Mouse (Mus musculus): ENCODE measurements around the gene Lin7a.

Lin7a gene

GRCm38 (mm10) chr10:107251801-107252502, 19.5 kb upstream of the Lin7a start:
- DNase-seq (ENCODE audit: low read depth), result no peak

DNA sequence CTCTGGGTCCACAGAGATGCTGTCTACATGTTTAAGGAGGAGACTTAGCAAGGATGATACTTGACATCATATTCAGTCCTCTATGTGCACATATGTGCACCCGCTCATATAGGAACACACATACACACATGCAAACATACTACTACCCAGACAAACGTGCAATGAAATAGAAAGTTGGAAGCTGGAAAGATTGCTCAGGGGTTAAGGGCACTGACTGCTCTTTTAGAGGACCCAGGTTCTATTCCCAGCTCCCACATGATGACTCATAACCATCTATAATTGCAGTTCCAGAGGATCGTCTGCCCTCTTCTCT, 19.0 kb upstream of the Lin7a start:
- DNase-seq (ENCODE audit: low read depth), result no peak

GRCm38 (mm10) chr10:107253191-107253965, 18.1 kb upstream of the Lin7a start:
- no peak for DNase-seq (ENCODE audit: low read depth)

DNA sequence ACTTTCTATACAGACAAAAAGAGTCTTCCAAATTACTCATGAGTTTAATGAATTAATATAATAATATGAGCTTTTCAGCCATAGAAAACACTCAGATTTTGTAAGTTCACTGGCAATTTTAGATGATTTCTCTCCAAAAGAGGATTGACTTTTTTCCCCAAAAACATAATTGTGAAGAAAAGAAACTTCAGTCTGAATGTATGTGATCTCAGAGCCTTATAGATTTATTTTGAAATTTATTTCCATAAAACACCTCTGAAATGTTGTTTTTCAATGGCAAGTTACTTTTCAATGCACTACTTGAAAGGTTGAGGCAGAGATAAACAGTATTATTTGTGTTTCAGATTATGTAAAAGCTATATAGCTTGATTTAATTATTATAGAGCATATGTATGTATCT, 16.8 kb upstream of the Lin7a start:
- DNase-seq (ENCODE audit: low read depth), result no peak

- no peak for DNase-seq (ENCODE audit: low read depth)
Observed at GRCm38 (mm10) chr10:107255351-107256050, 16.0 kb upstream of the Lin7a start.

DNA sequence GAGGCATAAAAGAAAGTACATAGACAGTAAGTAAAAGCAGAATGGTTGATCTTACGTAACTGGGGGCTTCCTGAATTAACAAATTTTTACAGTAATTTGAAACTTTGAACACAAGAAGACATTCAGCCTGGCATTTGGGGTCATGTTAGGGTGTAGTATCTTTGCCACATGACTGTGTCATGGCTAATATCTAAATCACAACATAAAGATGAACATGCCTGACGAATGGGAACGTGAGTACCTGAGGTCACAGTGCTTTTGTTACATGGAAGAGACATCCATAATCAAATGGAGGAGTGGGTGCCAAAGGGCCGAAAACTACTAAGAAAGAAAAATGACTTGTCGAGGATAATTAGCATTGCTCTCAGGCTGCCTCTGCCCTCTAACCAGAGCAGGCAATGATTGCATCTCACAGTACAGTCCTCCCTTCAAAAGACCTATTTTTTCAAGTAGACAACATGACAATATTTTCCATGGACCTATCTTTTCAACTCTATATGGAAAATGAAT, 15.0 kb upstream of the Lin7a start:
- DNase-seq (ENCODE audit: low read depth), result no peak

DNA sequence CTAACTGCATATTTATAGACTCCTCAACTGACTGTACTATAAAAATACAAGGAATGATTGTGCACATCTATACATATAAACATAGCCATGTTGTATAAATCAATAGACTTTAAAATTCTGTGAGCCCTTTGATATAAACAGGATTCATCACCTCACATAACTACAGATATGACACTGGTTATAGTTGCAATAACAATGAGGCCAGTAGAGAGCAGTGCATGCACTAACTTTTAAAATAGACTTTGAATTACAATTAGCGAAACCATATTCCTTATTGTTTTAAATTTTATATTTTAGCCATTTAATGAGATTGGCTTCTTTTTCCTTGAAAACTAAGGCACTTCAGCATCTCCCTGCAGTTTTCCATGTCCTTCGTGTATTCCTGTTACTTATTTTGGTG, 11.1 kb upstream of the Lin7a start:
- DNase-seq (ENCODE audit: low read depth), result no peak

DNA sequence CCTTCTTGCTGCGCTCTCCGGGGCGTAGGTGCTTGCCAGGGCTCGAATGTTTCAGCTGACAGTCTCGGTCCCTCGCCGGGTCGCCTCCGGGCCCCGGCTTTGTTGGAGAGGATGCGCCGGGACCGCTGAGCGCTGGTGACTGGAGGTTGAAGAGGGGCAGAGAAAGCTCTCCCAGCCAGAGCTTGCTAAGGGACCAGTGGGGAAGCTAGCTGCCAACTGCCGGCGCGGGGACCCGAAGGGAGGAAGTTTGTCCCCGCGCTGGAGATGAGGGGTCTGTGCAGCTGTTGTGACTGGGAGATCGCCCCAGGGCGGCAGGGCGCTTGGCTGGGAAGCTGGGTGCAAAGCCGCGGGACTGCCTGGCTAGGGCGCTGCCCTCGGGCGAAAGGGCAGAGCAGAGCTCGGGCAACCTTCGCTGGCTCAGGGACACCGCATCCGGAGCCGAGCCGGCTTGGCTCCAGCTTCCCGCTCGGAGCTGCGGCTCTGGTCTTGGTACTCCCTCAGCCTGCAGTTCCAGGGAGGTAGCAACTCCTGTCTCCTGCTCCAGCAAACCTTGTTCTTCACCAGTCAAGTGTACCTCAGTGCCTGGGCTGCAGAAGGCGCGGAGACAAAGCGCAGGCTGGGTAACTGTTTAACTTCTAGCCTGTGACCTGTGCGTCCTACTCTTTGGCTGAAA, 781 bp downstream of the Lin7a start:
- no peak for DNase-seq (ENCODE audit: low read depth)

- no peak for DNase-seq (ENCODE audit: low read depth)
Observed at GRCm38 (mm10) chr10:107272804-107273145, 1.3 kb downstream of the Lin7a start.

DNA sequence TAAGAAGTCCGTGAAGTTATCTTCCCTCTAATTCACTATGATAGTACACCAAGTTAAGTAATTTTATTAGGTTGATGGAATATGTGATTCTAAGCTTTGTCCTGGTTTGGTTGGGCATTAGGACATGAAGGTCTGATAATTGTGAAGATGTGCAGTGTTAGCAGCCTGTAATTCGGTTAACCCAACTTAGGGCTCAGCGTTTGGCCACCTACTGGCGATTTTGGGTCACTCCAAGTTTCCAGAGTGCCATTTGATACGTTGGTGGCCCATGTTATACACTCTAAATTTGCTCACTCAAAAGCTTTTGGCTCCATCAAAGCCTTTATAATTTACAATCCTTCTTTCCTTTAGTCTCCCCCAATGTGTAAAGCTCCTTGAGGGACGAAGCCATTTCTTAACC, 2.4 kb downstream of the Lin7a start:
- no peak for DNase-seq (ENCODE audit: low read depth)

GRCm38 (mm10) chr10:107274785-107275184, 3.3 kb downstream of the Lin7a start:
- peak; percentile 1 for DNase-seq (ENCODE audit: low read depth)

- no peak for DNase-seq (ENCODE audit: low read depth)
Observed at GRCm38 (mm10) chr10:107276647-107277046, 5.2 kb downstream of the Lin7a start.

DNA sequence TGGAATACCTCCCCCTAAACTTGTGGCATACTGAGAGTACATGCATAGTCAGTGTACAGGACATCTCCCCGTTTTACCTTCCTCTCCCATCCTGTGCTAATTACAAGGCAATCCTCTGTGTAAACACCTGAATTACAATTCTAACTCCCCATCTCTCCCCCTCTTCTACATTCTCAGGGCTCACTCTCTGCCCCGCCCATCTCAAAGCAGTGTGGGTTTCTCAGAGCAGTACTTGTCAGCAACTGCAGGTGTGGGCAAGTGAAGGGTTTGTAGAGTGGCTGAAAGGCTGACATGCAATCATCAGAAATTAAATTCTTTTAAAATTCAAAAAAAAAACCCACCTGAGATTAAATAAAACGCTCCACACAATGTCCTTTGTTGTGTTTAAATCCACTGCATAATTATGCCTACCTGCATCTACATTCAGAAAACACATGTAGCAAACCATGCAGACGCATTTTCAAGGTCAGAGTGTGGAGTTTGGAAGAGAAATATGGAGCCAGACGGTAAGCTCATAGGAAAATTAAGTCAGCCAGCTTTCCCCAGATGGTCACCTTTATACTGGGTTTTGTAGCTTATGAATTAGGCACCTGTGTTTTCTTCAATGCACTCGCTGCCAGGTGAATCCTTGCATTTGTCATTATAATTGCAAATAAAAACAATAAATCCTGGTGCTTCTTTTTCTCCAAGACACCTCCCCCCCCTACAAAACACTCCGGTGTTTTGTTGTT, 22.6 kb downstream of the Lin7a start:
- no peak for DNase-seq (ENCODE audit: low read depth)

DNA sequence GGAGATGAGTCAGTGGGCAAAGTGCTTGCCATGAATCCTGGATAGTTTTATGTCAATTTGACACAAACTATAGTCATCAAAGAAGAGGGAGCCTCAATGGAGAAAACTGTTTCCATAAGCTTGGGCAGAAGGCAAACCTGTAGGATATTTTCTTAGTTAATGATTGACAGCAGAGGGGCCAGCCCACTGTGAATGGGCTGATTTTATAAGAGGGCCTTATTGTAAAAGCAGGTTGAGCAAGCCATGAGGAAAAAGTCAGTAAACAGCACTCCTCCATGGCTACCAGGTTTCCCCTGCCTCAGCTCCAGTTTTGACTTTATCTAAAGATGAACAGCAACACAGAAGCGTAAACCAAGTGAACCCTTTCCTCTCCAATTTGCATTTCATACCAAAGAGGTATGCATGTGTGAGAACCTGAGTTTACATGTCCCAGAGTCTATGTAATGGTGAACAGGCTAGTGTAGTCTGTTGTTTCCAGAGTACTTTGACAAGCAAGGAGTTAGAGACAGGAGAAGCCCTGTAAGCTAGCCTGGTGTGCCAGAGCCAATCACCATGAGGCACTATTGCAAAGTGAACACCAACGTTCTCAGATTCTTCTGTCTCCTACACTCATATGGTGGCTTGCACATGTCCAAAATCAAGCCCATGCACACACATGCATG, 29.2 kb downstream of the Lin7a start:
- DNase-seq (ENCODE audit: low read depth), result no peak

GRCm38 (mm10) chr10:107310964-107311490, 39.5 kb downstream of the Lin7a start:
- DNase-seq (ENCODE audit: low read depth), result no peak

DNA sequence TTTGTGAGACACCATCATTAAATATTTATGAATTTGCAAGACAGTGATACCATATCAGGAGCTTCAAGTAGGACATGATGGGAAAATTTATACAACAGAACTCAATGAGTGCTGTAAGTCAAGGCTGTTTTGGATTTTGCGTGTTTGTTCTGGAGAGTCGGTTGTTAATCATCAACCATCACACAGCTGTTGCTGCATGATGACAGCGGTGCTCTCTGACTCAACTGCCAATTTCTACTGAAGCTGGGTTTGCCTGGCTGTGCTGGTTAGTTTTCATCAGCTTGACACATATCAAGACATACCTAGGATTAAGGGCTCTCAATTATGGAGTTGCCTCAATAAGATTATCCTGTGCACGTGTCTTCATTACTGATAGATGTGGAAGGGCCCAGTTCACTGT, 41.1 kb downstream of the Lin7a start:
- no peak for DNase-seq (ENCODE audit: low read depth)

DNA sequence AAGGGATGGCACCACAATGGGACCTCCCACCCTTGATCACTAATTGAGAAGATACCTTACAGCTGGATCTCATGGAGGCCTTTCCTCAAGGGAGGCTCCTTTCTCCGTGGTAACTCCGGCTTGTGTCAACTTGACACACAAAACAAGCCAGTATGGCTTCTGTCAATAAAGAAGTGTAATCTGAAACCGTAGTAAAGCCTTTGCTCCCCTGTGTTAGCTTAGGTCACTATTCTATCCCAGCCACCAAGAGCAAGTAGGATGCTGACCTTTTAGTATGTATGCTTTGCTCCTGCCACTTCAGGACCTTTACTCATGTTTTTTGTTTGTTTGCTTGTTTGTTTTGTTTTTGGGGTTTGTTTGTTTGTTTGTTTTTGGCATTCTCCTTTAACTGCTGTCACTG, 41.9 kb downstream of the Lin7a start:
- no peak for DNase-seq (ENCODE audit: low read depth)

DNA sequence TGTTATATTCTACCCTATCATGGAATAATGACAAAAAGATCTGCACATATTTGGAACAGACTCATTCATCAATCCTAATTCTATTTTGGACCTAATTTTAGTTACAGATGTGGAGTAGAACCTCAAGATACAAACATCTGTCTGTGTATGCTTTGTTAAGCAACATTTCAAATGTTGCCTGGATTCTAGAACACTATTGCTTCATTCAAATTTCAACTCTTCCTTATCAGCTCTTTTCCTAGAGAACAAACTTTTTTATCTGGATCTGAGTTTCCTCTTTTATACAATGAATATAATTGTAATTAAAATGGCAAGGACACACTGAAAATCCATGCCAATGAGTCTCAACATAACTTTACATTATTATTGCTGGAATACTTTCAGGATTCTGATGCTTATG, 43.8 kb downstream of the Lin7a start:
- DNase-seq (ENCODE audit: low read depth), result no peak

DNA sequence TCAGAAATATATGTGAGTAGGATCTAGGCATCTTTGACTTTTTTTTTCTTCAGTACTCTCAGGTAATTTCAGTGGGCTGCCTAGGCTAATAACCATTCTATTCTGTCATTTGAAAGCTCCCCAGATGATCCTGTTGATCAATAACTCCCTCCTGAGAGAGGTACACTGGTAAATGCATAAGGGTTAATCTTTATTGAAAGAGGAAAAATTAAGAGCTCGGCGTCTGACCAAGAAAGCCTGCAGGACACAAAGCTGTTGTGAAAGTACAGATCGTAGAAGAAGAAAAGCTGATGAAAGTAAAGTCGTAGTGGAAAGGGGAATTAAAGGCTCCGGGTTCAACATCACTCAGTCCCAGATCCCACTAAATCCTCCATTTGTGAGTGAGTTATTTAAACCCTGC, 44.2 kb downstream of the Lin7a start:
- DNase-seq (ENCODE audit: low read depth), result no peak

DNA sequence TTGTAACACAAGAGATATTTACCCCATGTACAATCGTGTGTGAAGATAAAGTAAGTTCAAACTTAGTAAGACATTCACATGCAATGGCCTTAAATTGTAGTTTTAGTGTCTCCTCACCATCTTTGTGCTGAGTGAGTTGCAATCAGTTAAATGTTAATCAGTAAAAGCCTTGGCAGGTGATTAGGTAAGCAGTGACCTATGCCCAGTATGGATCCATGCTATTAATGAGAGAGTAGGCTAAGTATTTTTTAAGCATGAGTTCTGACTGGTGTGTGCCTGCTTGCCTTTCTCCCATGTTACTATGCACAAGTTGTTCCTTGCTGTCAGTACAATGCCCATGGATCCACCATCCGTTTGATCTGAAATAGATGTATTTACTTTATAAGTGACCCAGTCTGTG, 44.6 kb downstream of the Lin7a start:
- DNase-seq (ENCODE audit: low read depth), result no peak

GRCm38 (mm10) chr10:107319648-107320047, 48.2 kb downstream of the Lin7a start:
- DNase-seq (ENCODE audit: low read depth), result no peak
